Mouse (Mus musculus): ENCODE data around the gene Hemk1. TPM values are rescaled to one million over a fixed set of nuclear protein-coding genes. Genes with fewer than 3 reads are reported as not detected.
A peak's percentile ranks its signal among the peaks of the same experiment; 100 is the strongest.
"Not testable (repeated sequence)": the region's sequence is repeated elsewhere in the genome, so short reads cannot be mapped to it uniquely, and the experiment has no call there.

Gene Hemk1
- polyA plus RNA-seq, 1 experiment: 30.2 TPM

- Histone ChIP-seq H3K4me3 (replicated peaks; ENCODE audit: control insufficient read depth, low read depth, low read length) (no peak overlapping the region), H3K27ac (ENCODE audit: control insufficient read depth, insufficient read depth, low read depth, low read length, poor library complexity) (no peak overlapping the region), H3K4me1 (ENCODE audit: control insufficient read depth, insufficient read depth, low read length) (peaks cover 17% of the 10 kb centered on the region)
- TF ChIP-seq CTCF (IDR thresholded peaks at IDR 0.05; ENCODE audit: control insufficient read depth, insufficient read depth, low read length) (no peak), POLR2A (IDR thresholded peaks at IDR 0.05; ENCODE audit: borderline replicate concordance, control insufficient read depth, low read depth, low read length) (no peak)
- WGBS: 78% methylated on average over 9 of the region's 9 CpGs
Measured at GRCm38 (mm10) chr9:107309171-107309570, 29.0 kb downstream of the Hemk1 start.

DNA sequence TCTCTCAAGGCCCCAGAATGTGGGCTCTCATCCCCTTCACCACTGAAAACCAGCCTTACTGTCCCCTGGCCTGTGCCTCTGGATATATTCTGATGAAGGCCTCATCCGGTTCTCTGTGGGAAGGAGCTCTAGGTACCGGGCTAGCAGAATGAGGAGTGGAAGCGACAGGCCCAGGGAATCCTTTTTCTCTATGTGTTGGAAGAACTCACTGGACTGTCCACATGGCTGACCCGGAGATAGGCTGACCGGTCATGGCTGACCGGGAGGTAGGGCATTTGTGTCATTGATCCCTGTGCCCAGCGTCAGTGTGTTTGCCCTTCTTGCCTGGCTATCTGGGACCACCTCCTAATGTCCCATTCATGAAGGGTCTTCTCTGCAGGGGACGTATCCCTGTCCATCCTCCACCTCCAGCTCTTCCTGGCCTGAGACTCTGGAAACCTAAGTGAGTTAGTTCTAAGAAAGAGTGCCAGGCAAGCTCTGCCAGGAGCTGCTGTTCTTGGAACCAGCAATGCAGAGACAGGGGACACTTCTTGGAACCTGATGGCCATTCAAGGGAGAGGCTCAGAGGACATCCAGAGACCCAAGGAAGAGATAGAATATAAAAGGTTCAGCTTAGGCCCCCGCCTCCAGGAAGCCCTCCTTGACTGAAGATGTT, 29.7 kb downstream of the Hemk1 start:
- TF ChIP-seq POLR2A (IDR thresholded peaks at IDR 0.05; ENCODE audit: borderline replicate concordance, control insufficient read depth, low read depth, low read length) (no peak), CTCF (IDR thresholded peaks at IDR 0.05; ENCODE audit: control insufficient read depth, insufficient read depth, low read length) (no peak)
- Histone ChIP-seq H3K4me1 (ENCODE audit: control insufficient read depth, insufficient read depth, low read length) (peaks cover 17% of the 10 kb centered on the region), H3K27ac (ENCODE audit: control insufficient read depth, insufficient read depth, low read depth, low read length, poor library complexity) (peak overlapping the region; percentile 52), H3K4me3 (replicated peaks; ENCODE audit: control insufficient read depth, low read depth, low read length) (no peak overlapping the region)
- WGBS: 90% methylated on average over 9 of the region's 9 CpGs

- Histone ChIP-seq H3K4me3 (replicated peaks; ENCODE audit: control insufficient read depth, low read depth, low read length) (no peak overlapping the region), H3K27ac (ENCODE audit: control insufficient read depth, insufficient read depth, low read depth, low read length, poor library complexity) (peak overlapping the region; percentile 83), H3K4me1 (ENCODE audit: control insufficient read depth, insufficient read depth, low read length) (peaks cover 13% of the 10 kb centered on the region)
- 12% methylated on average over 12 of the region's 12 CpGs for WGBS
- TF ChIP-seq POLR2A (IDR thresholded peaks at IDR 0.05; ENCODE audit: borderline replicate concordance, control insufficient read depth, low read depth, low read length) (no peak), CTCF (IDR thresholded peaks at IDR 0.05; ENCODE audit: control insufficient read depth, insufficient read depth, low read length) (no peak)
Measured at GRCm38 (mm10) chr9:107307886-107308285, 30.3 kb downstream of the Hemk1 start.

GRCm38 (mm10) chr9:107307099-107307872, 30.9 kb downstream of the Hemk1 start:
- peaks cover 10% of the 10 kb centered on the region for H3K4me1 ChIP-seq (ENCODE audit: control insufficient read depth, insufficient read depth, low read length)
- H3K4me3 ChIP-seq (replicated peaks; ENCODE audit: control insufficient read depth, low read depth, low read length): no peak overlapping the region
- WGBS: 52% methylated on average over 11 of the region's 11 CpGs
- peak overlapping the region; percentile 83 for H3K27ac ChIP-seq (ENCODE audit: control insufficient read depth, insufficient read depth, low read depth, low read length, poor library complexity)
- TF ChIP-seq CTCF (IDR thresholded peaks at IDR 0.05; ENCODE audit: control insufficient read depth, insufficient read depth, low read length) (no peak), POLR2A (IDR thresholded peaks at IDR 0.05; ENCODE audit: borderline replicate concordance, control insufficient read depth, low read depth, low read length) (no peak)

DNA sequence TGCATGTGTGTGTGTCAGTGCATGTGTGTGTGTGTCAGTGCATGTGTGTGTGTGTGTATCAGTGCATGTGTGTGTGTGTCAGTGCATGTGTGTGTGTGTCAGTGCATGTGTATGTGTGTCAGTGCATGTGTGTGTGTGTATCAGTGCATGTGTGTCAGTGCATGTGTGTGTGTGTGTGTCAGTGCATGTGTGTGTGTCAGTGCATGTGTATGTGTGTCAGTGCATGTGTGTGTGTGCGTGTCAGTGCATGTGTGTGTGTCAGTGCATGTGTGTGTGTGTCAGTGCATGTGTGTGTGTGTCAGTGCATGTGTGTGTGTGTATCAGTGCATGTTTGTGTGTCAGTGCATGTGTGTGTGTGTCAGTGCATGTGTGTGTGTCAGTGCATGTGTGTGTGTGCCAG, 31.5 kb downstream of the Hemk1 start:
- 91% methylated on average over 1 of the region's 1 CpGs for WGBS
- H3K4me1 ChIP-seq (ENCODE audit: control insufficient read depth, insufficient read depth, low read length); H3K4me3 ChIP-seq (replicated peaks; ENCODE audit: control insufficient read depth, low read depth, low read length): not testable (repeated sequence)

GRCm38 (mm10) chr9:107305601-107306542, 32.3 kb downstream of the Hemk1 start:
- 32% methylated on average over 13 of the region's 13 CpGs for WGBS
- Histone ChIP-seq H3K4me3 (replicated peaks; ENCODE audit: control insufficient read depth, low read depth, low read length) (no peak overlapping the region), H3K27ac (ENCODE audit: control insufficient read depth, insufficient read depth, low read depth, low read length, poor library complexity) (peak overlapping the region; percentile 23), H3K4me1 (ENCODE audit: control insufficient read depth, insufficient read depth, low read length) (peaks cover 11% of the 10 kb centered on the region)
- TF ChIP-seq CTCF (IDR thresholded peaks at IDR 0.05; ENCODE audit: control insufficient read depth, insufficient read depth, low read length) (no peak), POLR2A (IDR thresholded peaks at IDR 0.05; ENCODE audit: borderline replicate concordance, control insufficient read depth, low read depth, low read length) (no peak)

More for the DNA sequence above, 31.5 kb downstream of the Hemk1 start:
- not testable (repeated sequence) for H3K27ac ChIP-seq (ENCODE audit: control insufficient read depth, insufficient read depth, low read depth, low read length, poor library complexity)

DNA sequence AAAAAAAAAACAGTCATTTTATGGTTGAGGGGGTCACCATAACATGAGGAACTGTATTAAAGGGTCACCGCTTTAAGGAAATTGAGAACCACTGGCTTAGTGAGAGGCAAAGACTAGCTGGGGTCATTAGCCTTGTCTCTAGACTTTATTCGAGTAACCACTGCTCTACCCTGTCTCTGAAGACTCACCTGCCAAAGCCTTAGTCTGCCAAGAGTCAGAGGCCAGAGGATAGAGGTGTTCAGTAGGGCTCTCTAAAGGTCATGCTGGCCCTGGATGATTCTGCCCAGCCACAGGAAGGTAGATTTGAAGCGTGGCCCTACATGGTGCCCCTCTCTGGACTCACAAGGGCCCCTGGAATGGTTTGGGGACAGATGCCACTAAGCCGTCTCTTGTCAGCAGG, 33.1 kb downstream of the Hemk1 start:
- Histone ChIP-seq H3K4me1 (ENCODE audit: control insufficient read depth, insufficient read depth, low read length) (peaks cover 13% of the 10 kb centered on the region), H3K4me3 (replicated peaks; ENCODE audit: control insufficient read depth, low read depth, low read length) (no peak overlapping the region), H3K27ac (ENCODE audit: control insufficient read depth, insufficient read depth, low read depth, low read length, poor library complexity) (no peak overlapping the region; the same call in 1 of the 2 replicates)
- 84% methylated on average over 4 of the region's 4 CpGs for WGBS
- TF ChIP-seq CTCF (IDR thresholded peaks at IDR 0.05; ENCODE audit: control insufficient read depth, insufficient read depth, low read length) (no peak), POLR2A (IDR thresholded peaks at IDR 0.05; ENCODE audit: borderline replicate concordance, control insufficient read depth, low read depth, low read length) (no peak)

- H3K4me1 ChIP-seq (ENCODE audit: control insufficient read depth, insufficient read depth, low read length): peaks cover 13% of the 10 kb centered on the region
- no peak overlapping the region for H3K27ac ChIP-seq (ENCODE audit: control insufficient read depth, insufficient read depth, low read depth, low read length, poor library complexity)
- no peak overlapping the region for H3K4me3 ChIP-seq (replicated peaks; ENCODE audit: control insufficient read depth, low read depth, low read length)
- TF ChIP-seq POLR2A (IDR thresholded peaks at IDR 0.05; ENCODE audit: borderline replicate concordance, control insufficient read depth, low read depth, low read length) (no peak), CTCF (IDR thresholded peaks at IDR 0.05; ENCODE audit: control insufficient read depth, insufficient read depth, low read length) (no peak)
- 65% methylated on average over 3 of the region's 3 CpGs for WGBS
Measured at GRCm38 (mm10) chr9:107304383-107304782, 33.8 kb downstream of the Hemk1 start.

Data from bone marrow, adult 2 months (tissue).